Mouse (Mus musculus) brain, embryonic 14.5 days (tissue): Measurements from ENCODE around the gene Sec61b.

ENCODE experiments used
- CTCF ChIP-seq: fragments of 200-500 bp; IDR thresholded peaks from 2 replicates; pipeline ENCODE4 v1.5.1; 2012; ENCODE audit warnings: inconsistent platforms, mild to moderate bottlenecking, moderate library complexity, borderline replicate concordance; ENCODE audit not compliant: insufficient read depth, insufficient read length; ENCODE audit errors: extremely low read depth
- POLR2A ChIP-seq: fragments of 200-500 bp; IDR thresholded peaks from 2 replicates; pipeline ENCODE4 v1.6.1; 2012; ENCODE audit warnings: mild to moderate bottlenecking, inconsistent platforms, borderline replicate concordance; ENCODE audit not compliant: poor library complexity, insufficient read depth, insufficient read length, severe bottlenecking; ENCODE audit errors: extremely low read depth

DNA sequence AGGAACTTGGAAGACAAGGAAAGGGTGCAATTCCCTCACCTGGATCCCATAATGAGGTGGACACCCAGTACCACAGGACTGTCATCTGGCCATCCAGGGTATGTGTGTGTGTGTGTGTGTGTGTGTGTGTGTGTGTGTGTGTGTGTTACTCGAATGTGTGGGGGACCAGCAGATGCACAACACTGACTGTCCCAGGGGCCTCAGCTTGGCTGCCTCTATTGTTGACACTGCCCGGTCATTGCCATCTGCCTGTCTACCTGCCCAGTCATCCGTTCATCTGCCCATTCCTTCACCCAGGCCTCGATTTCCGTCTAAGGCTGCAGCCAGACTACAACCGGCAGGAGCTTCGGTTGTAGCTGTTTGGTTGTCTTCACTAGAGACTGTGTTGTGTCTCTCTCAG lies 41.7 kb upstream of the Sec61b start:
- TF ChIP-seq CTCF = no peak
- TF ChIP-seq POLR2A = no peak
